Mouse (Mus musculus) ES-Bruce4 (cell line): ENCODE data around the gene Mrnip.

Experiments
- CTCF ChIP-seq: IDR thresholded peaks from one replicate; pipeline ENCODE4 v1.8.1; 2011; ENCODE audit warnings: low read depth, low read length
- EP300 ChIP-seq: IDR thresholded peaks from 2 replicates; pipeline ENCODE4 v1.6.1; 2011; ENCODE audit warnings: low read depth, low read length; ENCODE audit not compliant: insufficient read depth

DNA sequence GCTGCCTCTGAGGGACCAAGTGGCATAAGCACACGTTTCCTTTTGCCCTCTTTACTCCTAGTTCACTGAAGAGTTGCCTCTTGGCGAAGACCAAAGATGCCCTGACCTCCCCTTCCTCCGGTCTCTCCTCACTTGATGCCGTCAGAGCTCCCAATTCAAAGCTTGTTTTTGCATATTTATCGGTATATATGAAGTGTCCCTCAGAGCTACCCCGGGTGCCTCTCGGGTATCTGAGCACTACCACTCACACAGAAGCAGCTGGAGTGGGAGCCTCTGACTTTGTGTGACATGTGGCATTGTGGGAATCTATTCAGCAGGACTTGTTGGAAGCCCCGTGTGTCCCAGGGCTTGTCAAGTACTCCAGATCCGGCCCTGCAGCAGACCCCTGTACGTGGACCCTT, 42.4 kb upstream of the Mrnip start:
- TF ChIP-seq CTCF (no peak), EP300 (no peak)
